Mouse (Mus musculus) spleen, postnatal 10 days (tissue): Measurements from ENCODE around the gene Wasf3.
"Not testable (repeated sequence)": the region's sequence is repeated elsewhere in the genome, so short reads cannot be mapped to it uniquely, and the experiment has no call there.

Experiments
- DNase-seq, 2 experiments: peaks; one replicate each; pipeline ENCODE4 v3.0.0; 2021 to 2022; ENCODE audit warnings: low spot score in 2 of 2

Gene Wasf3

DNA sequence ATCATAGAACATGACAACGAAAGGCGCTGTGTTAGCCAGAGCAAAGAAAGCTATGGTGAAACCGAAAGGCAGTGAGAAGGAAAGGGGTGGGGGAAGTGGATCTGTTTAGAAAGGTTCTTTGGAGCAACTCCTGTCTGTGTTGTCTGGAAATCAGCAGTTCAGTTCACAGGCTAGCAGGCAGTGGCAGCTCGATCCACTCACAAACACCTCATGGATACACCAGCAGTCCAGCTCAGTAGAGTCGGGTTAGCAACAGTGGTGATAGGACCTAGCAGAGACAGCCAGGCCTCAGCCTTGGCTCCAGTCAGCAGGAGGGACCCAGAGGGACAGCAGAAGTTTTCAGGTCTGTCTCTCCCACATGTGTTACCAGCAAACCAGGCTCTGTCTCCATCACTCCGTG is 16.2 kb downstream of the Wasf3 start:
- not testable (repeated sequence) for DNase-seq

DNA sequence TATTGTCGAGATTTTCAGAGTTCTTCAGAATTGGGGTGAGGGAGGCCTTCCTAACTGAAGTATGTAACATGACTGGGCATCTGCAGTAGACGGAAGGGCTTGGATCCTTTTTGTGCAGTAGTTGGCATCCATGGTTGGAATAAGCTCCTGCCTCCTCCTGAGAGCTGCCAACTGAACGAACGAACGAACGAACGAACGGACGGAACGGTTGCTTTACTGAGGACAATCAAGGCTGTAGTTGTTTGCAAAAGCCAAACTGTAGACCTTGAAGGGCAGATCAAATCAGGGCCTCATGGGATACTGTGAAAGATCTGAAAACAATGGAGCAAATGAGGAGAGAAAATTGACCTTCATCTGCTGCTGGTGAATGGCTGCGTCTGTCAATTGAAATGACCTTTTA is 17.5 kb downstream of the Wasf3 start:
- no peak for DNase-seq

DNA sequence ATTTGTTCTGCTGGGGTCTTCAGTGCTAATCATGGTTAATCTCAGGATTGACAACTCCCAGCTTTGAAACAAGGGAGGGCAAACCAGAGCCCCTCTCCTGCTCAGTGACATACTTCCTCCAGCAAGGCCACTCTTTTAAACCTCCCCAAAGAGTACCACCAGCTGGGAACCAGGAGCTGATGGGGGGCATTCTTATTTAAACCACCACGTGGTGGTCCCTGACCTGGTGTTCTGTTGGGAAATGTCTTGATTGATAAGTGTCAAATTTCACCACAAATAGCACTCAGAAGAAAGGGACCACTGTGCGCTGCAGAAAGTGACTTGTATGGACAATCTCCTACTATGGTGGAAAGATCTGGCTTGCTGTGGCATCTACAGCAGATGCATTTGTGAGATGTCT is 19.1 kb downstream of the Wasf3 start:
- DNase-seq, result no peak

DNA sequence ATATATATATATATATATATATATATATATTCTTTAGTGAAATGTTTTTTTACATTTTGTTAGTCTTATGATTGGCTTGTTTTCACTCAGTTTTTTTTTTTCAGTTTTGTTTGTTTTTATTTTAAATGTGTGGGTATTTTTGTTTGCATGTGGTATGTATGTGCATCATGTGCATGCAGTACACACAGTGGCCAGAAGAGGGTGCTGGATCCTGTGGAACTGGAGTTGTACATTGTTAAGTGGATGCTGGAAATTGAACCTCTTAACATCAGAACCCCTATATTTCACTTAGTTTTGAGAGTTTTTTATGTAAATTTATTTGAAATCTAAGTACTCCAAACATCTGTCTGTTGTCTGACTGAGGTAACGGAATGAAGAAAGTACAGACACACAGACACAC is 21.3 kb downstream of the Wasf3 start:
- DNase-seq, result no peak

DNA sequence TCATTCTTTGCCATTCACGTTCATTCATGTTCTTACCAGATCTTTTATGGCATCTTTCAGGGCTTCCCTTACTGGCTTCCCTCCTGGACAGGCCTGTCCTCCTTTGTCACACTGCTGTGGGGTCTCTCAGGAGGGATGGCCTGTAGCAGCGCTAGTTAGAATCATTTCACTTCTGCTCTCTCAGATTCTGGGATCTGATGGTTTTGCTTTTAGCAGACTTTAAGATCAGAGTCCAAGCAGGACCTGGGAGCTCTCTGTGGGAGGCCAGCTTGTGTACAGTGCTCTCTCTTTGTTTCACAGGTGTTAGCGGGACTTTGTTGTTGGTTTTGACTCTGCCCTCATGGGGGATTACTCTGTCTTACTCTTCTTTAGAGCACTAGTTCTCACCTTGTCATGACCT is 23.0 kb downstream of the Wasf3 start:
- DNase-seq, result no peak

DNA sequence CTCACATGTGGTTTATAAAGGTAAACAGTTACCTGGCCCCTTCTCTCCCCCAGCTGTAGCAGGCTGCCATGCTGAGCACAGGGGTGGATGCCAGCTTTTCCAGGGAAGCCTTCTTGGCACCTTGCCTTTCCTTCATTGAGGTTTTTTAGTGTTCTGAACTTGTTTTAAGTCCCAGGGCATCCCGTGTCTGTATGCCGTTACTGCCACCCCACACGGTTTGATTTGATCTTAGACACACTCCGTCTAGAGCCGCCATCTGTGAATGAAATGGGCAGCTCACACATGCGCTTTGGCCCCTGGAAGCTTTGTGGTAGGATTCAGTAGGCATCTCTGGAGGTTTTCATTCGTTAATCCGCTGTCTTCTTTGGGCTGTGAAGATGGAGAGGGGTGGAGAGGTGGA is 23.8 kb downstream of the Wasf3 start:
- no peak for DNase-seq

DNA sequence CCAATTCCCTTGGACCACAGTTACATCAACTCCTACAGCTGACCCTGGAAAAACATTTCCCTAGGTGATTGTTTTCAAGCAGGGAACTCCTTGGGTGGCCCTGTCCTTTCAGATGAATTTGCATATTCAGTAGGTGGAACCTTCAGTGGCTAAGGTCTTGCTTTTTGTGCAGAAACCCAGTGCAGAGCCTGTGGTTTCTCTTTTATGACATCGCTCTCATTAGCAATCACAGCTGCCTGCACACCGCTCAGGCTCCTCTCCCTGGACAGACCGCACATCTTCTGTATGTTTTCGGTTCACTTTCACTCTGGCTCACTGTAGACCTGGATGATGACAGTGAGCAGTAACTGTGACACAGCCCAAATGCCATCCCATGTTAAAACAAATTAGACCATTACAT is 26.0 kb downstream of the Wasf3 start:
- no peak for DNase-seq

DNA sequence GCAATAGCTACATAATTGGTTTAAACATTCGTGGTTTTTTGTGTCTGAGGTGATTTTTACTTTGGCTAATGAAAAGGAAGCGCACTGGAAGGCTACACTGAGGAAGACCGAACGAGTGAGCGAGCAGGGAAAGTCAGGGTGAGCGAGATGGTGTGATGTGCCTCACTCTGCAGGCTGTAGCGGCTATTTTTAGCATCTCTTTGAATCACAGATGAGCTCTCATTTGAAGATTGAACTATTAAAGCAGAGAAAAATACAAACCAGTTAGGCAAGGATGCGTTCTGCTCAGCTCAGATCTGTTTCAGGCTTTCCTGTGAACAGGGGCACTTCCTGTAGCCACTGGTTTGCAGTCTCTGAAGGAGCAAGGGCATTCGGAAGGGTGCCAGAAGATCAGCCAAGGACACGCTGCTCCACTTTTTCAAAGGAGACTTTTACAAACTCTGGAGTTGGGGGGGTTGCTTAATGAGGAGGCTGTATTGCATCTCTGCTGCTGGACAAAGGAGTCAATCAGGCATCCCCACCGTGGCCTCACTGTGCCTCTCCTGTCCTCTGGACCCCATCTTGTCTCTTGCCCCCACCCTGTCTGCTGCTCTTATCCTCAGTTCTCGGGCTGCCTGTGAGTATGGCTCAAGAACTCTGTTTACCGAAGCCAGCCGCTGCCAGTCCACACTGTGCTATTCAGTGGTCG is 28.1 kb downstream of the Wasf3 start:
- DNase-seq, result no peak

DNA sequence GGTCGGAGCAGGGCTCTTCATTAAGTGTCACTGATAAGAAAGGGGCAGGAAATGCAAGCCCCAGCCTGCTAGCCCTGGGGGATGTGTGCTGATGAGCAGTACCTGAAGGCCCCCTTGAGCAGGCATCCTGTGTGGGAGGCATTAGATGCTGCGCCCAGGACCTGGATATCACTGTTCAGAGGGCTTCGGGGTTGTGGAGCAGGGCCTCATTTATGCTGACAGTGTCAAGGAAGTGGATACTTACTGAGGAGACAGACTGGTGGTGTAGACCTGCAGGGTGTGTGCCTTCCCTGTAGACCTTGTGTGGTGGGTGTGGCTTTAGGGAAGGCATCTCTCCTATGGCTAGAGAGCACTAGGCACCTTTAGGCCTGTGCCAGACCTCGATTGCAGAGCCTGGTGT is 29.8 kb downstream of the Wasf3 start:
- no peak for DNase-seq

DNA sequence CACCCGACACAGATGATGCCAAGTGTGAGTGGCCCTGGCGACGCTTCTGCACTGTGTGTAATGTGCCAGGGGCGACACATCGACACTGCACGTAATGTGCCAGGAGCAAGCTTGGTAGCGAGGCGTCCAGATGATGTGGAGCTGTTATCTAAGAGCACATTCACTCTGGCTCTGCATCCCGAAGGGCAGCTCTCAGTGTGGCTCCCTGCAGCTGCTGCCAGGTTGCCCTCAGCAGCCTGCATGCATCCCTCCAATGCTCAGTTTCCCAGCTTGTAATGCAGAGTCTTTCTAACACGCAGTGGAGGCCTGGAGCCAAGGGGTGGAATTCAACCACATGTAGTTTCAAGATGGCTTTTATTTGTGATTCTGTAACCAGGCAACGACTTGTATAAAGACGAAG is 30.4 kb downstream of the Wasf3 start:
- no peak for DNase-seq

DNA sequence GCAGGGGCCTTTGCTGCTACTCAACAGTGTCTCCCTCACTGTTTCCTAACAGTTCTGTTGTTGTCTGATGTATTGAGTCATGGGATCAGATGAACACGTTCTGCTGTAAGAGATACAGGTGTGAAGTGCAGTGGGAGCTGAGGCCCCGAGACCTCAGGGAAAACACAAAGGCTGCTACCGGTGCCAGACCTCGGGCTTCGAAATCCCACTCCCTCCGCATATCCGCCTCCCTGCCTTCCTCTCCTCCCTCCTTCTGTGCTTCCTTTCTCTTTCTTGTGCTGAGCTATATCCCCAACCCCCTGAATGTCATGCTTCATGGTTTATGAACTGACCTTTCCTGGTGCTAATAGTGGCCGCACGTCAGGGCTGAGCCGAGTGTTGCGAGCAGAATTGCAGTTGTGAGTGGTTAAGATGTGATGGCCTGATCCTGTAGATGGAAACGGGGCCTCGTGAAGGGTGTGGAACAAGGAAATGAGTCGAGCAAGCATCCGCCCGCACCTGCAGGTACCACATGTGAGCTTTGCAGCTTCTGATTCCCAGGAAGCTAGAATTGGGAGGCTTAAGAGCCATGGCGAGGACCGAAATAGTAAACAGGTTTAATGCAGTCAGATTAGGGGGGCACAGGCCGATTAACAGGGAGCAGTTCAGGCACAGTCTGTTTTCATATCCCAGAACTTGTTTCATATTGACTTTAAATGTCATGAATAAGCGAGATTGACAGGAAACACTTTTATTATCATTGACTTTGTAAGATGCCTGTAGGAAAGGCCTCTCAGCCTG is 31.7 kb downstream of the Wasf3 start:
- DNase-seq, result no peak

DNA sequence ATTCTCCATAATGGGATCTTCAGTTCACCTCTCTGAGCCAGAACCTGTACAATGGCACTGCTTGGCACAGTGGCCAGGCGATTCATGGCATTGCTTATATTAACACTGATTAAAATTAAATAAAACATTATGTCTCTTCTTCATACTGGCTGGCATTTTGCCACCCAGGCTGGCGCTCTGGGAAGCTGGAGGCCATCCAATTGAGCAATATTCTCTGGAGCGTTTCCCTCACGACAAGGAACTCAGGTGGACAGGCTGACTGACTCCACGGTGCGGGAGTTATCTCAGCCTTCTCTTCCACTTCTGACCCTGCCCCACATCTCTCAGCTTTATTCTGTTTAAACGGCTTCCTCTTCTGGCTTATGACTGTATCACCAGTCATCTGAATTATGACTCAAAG is 33.3 kb downstream of the Wasf3 start:
- no peak for DNase-seq

DNA sequence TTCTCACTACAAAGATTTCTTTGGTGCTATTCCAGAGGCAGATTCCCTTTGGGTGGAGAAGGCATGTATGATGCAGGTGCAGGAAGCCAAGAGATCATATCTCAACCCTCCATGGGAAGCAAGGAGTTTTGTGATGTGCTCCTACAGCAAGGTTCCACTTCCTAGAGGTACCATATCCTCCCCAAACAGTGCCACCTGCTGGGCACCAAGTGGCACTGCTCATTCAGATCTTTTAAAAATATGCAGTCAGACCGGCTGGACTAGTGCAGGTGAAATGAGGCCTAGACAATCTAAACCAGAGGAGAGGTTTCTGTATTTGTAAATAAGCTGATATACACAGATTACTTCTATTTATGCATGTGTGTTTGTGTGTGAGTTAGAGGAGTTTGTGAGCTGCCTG is 35.3 kb downstream of the Wasf3 start:
- peak in 1 of 2 experiments; percentile 35 for DNase-seq

DNA sequence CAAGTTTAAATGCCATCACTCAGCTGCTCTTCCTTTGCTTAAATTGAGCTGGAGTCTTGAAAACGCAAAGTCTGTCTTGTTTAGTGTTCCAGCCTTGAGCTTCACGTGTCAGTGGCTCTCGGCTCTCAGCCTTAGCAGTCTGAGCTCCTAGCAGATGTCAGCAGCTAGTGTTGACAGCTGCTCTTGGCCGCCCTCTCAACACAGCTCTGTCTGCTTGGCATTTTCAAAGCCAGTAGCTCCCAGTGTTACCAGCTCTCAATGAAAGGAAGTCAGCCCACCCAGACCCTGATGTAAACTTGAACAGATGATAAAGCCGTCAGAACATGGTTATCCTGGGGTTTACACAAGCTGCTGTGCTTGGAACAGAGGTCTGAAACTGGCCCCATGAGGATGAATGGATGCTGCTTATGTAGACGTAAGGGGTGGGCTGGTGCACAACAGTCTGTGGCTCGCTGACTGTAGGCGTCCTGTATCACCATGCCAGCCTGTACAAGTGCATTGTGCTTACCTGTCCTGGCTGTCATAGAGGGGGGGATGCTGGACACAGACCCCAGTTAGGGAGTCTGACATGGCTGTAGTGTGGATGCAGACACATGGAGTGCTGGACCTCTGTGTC is 40.0 kb downstream of the Wasf3 start:
- no peak for DNase-seq

DNA sequence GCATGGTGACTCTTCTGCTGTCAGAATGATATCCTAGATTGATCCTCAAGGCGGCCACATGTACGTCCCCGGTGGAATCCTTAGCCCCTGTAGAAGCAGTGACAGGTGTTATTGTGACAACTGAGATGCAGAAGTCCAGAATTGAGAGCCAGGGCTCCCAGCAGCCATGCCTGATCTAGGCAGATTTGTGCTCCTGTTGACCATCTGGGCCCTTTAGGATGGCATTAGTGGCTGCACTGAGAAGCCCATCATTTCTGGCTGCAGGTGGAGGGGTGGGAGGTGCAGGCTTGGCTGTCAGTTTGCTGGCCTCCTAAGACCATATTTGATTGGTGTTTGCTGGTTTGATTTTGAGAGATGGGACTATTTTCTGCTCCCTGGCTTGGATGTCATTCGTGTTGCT is 40.9 kb downstream of the Wasf3 start:
- no peak for DNase-seq

DNA sequence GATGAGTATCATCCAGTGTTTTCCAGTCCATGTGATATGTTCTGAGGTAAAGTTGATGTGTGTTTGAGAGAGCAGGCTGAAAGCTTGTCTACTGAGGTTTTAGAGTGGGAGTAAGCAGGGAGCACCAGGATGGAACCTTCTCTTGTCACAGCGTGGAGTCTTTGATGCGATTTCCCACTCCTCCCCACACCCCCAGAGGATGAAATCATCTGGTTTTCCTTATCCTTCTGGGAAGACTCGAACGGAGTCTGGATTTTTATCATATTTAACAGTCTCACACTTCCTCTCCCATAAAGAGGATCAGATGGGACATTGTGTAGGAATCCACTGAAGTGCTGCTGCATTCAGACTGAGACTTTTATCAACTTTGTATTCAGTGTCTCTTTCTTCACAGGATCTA is 43.3 kb downstream of the Wasf3 start:
- DNase-seq, result no peak

DNA sequence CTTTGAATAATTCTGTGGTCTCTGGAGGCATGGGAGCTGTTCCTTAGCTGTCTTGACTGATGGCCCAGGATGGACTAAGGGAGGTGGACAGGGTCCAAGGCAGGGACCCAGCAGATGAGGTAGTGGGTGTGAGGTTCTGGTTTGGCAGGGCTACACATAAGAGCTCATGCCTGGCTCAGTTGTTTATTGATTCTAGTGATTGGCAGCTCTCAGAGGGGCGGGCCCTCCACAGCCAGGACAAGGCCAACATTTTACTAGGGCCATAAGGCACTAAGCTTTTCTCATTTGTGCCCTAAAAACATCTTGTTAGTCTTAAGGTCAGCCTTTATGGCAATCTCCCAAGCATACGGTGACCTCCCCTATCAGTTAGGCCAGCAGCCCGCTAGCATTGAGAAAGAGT is 47.0 kb downstream of the Wasf3 start:
- DNase-seq, result no peak

DNA sequence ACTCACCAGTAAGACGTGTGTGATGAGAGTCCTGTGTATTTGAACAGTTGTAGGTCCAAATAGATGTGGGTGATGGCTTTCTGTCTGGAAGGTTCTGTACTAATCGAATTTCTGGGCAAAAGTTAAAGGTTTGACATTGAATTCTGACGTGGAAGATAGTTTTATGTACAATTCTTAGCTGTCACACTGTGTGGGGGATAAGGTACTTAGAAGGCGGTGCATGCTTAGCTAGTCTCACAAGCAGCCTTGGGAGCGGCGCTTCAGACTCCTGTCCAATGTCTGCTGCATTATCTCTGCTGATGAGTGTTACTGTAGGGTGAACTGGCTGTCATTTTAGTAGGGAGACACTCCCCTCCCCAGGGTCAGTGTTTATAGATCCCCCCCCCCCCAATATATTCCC is 47.7 kb downstream of the Wasf3 start:
- no peak for DNase-seq

DNA sequence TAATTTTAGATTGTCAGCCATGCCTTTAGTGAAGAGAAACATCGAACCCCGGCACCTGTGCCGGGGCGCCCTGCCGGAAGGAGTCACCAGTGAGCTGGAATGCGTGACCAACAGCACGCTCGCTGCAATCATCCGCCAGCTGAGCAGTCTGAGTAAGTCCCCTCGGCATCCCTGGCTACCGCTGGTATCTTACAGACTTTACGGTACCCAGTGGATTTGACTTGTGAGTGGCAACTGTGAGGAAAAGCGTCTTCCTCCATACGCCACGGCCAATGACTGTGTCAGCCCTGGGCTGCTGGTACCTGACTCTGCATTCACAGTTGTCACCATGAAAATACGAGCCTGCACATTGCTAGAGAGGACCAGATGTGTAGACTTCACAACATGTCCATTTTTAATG is 50.5 kb downstream of the Wasf3 start:
- no peak for DNase-seq

DNA sequence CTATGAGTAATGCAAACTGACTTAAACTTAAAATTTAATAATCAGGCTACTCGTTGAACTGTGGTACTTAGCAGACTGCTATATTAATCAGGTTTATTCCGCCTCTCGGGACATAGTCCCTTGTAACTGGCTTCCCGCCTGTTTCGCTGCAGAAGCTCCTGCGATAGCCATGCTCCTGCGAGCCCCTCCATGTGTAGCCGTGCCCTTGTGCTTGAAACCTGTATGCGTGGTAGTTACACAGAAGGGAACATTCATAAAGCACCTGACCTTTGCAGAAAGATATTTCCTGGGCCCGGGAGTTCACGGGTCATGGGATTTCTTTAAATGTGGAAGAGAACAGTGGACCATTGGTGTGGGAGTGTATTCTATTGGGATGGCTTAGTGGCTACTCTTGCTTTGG is 52.0 kb downstream of the Wasf3 start:
- DNase-seq, result no peak

DNA sequence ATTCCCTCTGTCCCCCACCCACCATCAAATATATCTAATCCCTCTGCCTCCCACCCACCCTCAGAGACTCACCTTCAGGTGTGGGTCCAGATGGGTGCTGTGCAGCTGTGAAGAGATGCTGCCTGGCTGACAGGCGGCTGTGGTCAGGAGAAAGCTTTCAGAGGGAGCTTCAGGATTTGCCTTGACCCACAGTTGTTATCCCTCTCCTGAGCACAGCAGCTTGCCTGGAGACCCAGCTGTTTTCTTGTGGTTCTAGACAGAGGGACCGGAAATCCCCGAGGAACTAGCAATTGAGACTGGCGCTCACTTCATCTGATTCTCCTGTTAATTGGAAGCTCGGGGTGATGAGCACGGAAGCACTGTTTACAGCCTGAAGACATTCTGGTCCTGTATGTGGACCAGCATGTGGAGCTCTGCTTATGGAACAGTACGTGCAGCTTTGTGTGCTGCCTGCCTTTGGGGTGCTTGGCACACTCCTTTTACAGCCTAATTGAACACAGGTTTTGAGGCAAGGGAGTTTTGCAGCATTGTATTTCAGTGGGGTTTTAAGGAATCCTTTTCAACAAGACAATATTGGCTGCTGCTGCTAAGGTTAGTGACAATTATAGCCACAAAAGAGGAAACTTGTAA is 54.5 kb downstream of the Wasf3 start:
- no peak for DNase-seq

DNA sequence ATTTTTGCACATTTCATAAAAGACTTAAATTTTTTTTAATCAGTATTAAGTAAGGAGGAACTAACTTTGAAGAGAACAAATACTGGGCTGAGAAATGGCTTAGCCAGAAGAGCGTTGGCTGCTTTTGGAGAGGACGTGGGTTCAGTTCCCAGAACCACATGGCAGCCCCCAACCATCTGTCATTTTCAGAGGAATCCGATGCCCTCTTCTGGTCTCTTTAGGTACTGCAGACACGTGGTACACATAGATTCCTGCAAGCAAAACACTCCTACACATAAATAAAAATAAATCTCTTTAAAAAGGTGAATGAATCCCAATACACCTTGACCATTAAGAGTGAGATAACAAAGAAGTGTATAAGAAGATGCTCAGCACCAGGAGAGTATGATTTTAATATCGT is 55.5 kb downstream of the Wasf3 start:
- DNase-seq, result no peak

DNA sequence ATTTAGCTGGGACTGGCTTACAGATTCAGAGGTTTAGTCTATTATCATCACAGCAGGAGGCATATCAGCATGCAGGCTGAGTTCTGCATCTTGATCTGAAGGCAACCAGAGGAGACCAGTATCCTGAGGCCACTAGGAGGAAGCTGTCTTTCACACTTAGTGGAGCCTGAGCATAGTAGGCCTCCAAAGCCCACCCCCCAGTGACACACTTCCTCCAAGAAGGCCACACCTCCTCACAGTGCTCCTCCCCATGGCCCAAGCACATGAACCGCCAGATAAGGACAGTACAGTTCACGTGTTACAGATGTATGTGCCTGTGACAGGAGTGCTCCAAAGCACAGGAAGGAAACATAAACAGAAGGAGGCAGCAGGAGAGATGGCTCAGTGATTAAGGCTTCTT is 58.0 kb downstream of the Wasf3 start:
- no peak for DNase-seq
